Mouse (Mus musculus): ENCODE results near the gene Tnpo1. TPM values are rescaled to one million over a fixed set of nuclear protein-coding genes. Genes with fewer than 3 reads are reported as not detected.
A peak's percentile ranks its signal among the peaks of the same experiment; 100 is the strongest.
"Not testable (repeated sequence)": the region's sequence is repeated elsewhere in the genome, so short reads cannot be mapped to it uniquely, and the experiment has no call there.

Tnpo1 gene
- polyA plus RNA-seq, 1 experiment from 2014 or later = 20.3 TPM

GRCm38 (mm10) chr13:98817766-98818165, 108.4 kb downstream of the Tnpo1 start:
- Histone ChIP-seq H3K4me3 (ENCODE audit: low read depth, low read length) (no peak overlapping the region), H3K36me3 (ENCODE audit: insufficient read depth, low read length) (no peaks in the 10 kb centered on the region), H3K4me2 (replicated peaks; ENCODE audit: low read depth, low read length) (no peak overlapping the region), H3K9ac (replicated peaks; ENCODE audit: low read depth) (no peak overlapping the region), H3K4me1 (ENCODE audit: insufficient read depth, low read depth, low read length) (peaks cover 10% of the 10 kb centered on the region; the same call in 1 of the 2 replicates), H3K9me3 (ENCODE audit: low read length) (no peaks in the 10 kb centered on the region), H3K27ac (ENCODE audit: low read length) (0 out of 2 replicates have a peak overlapping the region, but pooled peaks have one; percentile 9), H3K27me3 (replicated peaks; ENCODE audit: insufficient read depth, low read length) (no peaks in the 10 kb centered on the region)
- TF ChIP-seq EP300 (IDR thresholded peaks at IDR 0.05) (no peak), CTCF (IDR thresholded peaks at IDR 0.05) (no peak)
- 50% methylated on average over 4 of the region's 4 CpGs for WGBS
- no peak for DNase-seq (ENCODE audit: low spot score)
- no peak for ATAC-seq

DNA sequence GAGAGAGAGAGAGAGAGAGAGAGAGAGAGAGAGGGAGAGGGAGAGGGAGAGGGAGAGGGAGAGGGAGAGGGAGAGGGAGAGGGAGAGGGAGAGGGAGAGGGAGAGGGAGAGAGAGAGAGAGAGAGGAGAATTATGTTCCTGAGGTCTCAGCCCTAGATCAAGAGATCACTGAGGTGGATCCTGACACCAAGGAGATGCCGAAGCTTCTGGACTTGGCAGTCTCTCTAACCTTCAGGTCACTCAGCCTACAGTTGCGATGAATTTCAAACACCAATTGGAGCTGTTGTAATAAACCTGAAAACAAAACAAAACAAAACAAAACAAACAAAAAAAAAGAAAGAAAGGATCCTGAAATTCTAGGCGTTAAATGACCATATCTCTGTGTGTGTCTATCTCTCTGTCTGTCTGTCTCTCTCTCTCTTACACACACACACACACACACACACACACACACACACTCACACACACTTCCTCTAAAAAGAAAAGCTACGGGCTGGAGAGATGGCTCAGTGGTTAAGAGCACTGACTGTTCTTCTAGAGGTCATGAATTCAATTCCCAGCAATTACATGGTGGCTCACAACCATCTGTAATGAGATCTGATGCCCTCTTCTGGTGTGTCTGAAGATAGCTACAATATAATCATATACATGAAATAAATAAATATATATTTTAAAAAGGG, 109.1 kb downstream of the Tnpo1 start:
- not testable (repeated sequence) for H3K27ac ChIP-seq (ENCODE audit: low read length); DNase-seq (ENCODE audit: low spot score); H3K9ac ChIP-seq (replicated peaks; ENCODE audit: low read depth); H3K27me3 ChIP-seq (replicated peaks; ENCODE audit: insufficient read depth, low read length); H3K4me2 ChIP-seq (replicated peaks; ENCODE audit: low read depth, low read length); ATAC-seq; H3K36me3 ChIP-seq (ENCODE audit: insufficient read depth, low read length); H3K4me3 ChIP-seq (ENCODE audit: low read depth, low read length); H3K9me3 ChIP-seq (ENCODE audit: low read length); H3K4me1 ChIP-seq (ENCODE audit: insufficient read depth, low read depth, low read length)
- WGBS = 70% methylated on average over 4 of the region's 4 CpGs

- Histone ChIP-seq H3K4me2 (replicated peaks; ENCODE audit: low read depth, low read length) (no peak overlapping the region), H3K4me3 (ENCODE audit: low read depth, low read length) (no peak overlapping the region), H3K27ac (ENCODE audit: low read length) (no peak overlapping the region), H3K27me3 (replicated peaks; ENCODE audit: insufficient read depth, low read length) (no peaks in the 10 kb centered on the region), H3K9me3 (ENCODE audit: low read length) (no peaks in the 10 kb centered on the region), H3K4me1 (ENCODE audit: insufficient read depth, low read depth, low read length) (peaks cover 10% of the 10 kb centered on the region; the same call in 1 of the 2 replicates), H3K9ac (replicated peaks; ENCODE audit: low read depth) (no peak overlapping the region), H3K36me3 (ENCODE audit: insufficient read depth, low read length) (no peaks in the 10 kb centered on the region)
- WGBS = 83% methylated on average over 9 of the region's 9 CpGs
- TF ChIP-seq CTCF (IDR thresholded peaks at IDR 0.05) (no peak), EP300 (IDR thresholded peaks at IDR 0.05) (no peak)
- no peak for ATAC-seq
- no peak for DNase-seq (ENCODE audit: low spot score)
These were observed 109.6 kb downstream of the Tnpo1 start for GRCm38 (mm10) chr13:98816571-98816970.

DNA sequence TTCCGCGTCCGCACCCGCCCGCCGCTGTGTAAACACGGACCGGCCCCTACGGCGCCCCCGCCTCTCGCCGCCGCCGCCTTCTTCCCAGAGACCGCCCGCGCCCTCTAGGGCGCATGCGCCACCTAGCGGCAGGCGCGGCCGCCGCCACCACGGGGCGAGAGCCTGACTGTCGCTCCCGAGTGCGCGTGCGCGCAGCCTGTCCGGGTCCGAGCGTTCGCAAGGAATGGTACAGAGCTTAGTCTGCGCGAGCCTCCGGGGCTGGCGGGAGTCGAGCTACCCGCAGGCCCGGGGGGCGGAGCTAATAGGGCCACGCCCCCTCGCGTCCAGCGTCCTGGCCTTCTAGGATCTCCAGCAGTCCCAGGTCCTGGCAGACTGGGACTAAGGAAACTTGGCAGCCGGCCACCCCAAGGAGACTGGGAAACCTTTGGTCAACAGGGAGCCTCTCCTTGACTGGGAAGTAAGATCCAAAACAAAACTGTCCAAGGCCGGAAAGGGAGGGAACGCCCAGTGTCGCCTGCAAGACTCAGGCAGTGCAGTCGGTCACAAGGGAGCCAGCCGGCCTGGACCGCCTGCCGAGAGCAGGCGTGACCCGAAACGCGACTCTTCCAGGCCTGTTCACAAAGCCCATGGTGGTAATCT, 110.9 kb downstream of the Tnpo1 start, which contains the start of gene Fcho2:
TSS of gene Fcho2 (minus strand) at position 303 of the 639 bp plus-strand sequence.
- Histone ChIP-seq H3K27ac (ENCODE audit: low read length) (peak within 1 kb of the TSS; percentile 100), H3K4me1 (ENCODE audit: insufficient read depth, low read depth, low read length) (peaks cover 10% of the 10 kb centered on the region; the same call in 1 of the 2 replicates), H3K4me3 (ENCODE audit: low read depth, low read length) (peak within 1 kb of the TSS; percentile 93), H3K9ac (replicated peaks; ENCODE audit: low read depth) (peak within 1 kb of the TSS; percentile 96), H3K36me3 (ENCODE audit: insufficient read depth, low read length) (no peaks in the 10 kb centered on the region), H3K27me3 (replicated peaks; ENCODE audit: insufficient read depth, low read length) (no peaks in the 10 kb centered on the region), H3K9me3 (ENCODE audit: low read length) (no peaks in the 10 kb centered on the region), H3K4me2 (replicated peaks; ENCODE audit: low read depth, low read length) (peak within 1 kb of the TSS; percentile 65)
- DNase-seq (ENCODE audit: low spot score) (peak; percentile 99), ATAC-seq (peak; percentile 90)
- TF ChIP-seq CTCF (IDR thresholded peaks at IDR 0.05) = peak; percentile 91
- TF ChIP-seq EP300 (IDR thresholded peaks at IDR 0.05) = peak; percentile 83
- under 1% methylated on average over 37 of the region's 61 CpGs for WGBS

GRCm38 (mm10) chr13:98814275-98815040, 111.7 kb downstream of the Tnpo1 start:
- Histone ChIP-seq H3K9me3 (ENCODE audit: low read length) (no peaks in the 10 kb centered on the region), H3K4me1 (ENCODE audit: insufficient read depth, low read depth, low read length) (peaks cover 7% of the 10 kb centered on the region; the same call in 1 of the 2 replicates), H3K27ac (ENCODE audit: low read length) (peak overlapping the region; percentile 100), H3K9ac (replicated peaks; ENCODE audit: low read depth) (peak overlapping the region; percentile 96), H3K4me3 (ENCODE audit: low read depth, low read length) (peak overlapping the region; percentile 93), H3K27me3 (replicated peaks; ENCODE audit: insufficient read depth, low read length) (no peaks in the 10 kb centered on the region), H3K4me2 (replicated peaks; ENCODE audit: low read depth, low read length) (peak overlapping the region; percentile 65), H3K36me3 (ENCODE audit: insufficient read depth, low read length) (no peaks in the 10 kb centered on the region)
- peak; percentile 39 for ATAC-seq
- DNase-seq (ENCODE audit: low spot score) = peak; percentile 66
- TF ChIP-seq CTCF (IDR thresholded peaks at IDR 0.05) = no peak
- TF ChIP-seq EP300 (IDR thresholded peaks at IDR 0.05) = no peak
- under 1% methylated on average over 52 of the region's 81 CpGs for WGBS

All from lung, postnatal 0 days (tissue).